In genomic region chr10:45103184-45103583, GRCm38 (mm10) we compare ENCODE assay signal across 10 mouse cellular contexts. TPM values are rescaled to one million over a fixed set of nuclear protein-coding genes. Genes with fewer than 3 reads are reported as not detected.
DNase-seq lines count a peak whose midpoint lies in the region; ATAC-seq and TF ChIP-seq lines count a peak whose summit lies in the region.
"Had no signal": no experiment of that assay in that cellular context is flagged by ENCODE, and none has a peak within 500 bp of the region (broad histone marks: within the 10 kb centered on the region; RNA-seq: fewer than 3 reads in every experiment).

No protein-coding gene starts in this region.

- 27% methylated on average over 11 of the region's 11 CpGs for WGBS in hindbrain, postnatal 0 days
- WGBS in neural tube, embryonic 15.5 days: 16% methylated on average over 11 of the region's 11 CpGs

- peaks cover 12% of the 10 kb centered on the region; the same call in 1 of the 2 replicates for H3K36me3 ChIP-seq in hindbrain, postnatal 0 days (ENCODE audit: insufficient read depth, low read length)
- peaks cover 13% of the 10 kb centered on the region for H3K36me3 ChIP-seq in neural tube, embryonic 15.5 days

- H3K9ac ChIP-seq in hindbrain, postnatal 0 days (replicated peaks; ENCODE audit: low read length): no peak overlapping the region
- no peak overlapping the region for H3K9ac ChIP-seq in neural tube, embryonic 15.5 days (replicated peaks)

- H3K4me1 ChIP-seq in hindbrain, postnatal 0 days (ENCODE audit: insufficient read depth, low read length): no peaks in the 10 kb centered on the region
- peaks cover 13% of the 10 kb centered on the region for H3K4me1 ChIP-seq in neural tube, embryonic 15.5 days

- H3K9me3 ChIP-seq in hindbrain, postnatal 0 days (ENCODE audit: low read length): no peaks in the 10 kb centered on the region
- H3K9me3 ChIP-seq in neural tube, embryonic 15.5 days (replicated peaks): no peaks in the 10 kb centered on the region

- TF ChIP-seq CTCF in brain, embryonic 14.5 days (IDR thresholded peaks at IDR 0.05; ENCODE audit: borderline replicate concordance, extremely low read depth, insufficient read depth, insufficient read length): no peak
- no peak for TF ChIP-seq CTCF in hindbrain, postnatal 0 days (IDR thresholded peaks at IDR 0.05; ENCODE audit: low read depth)

- H3K27me3 ChIP-seq in hindbrain, postnatal 0 days (ENCODE audit: insufficient read depth, low read length): no peaks in the 10 kb centered on the region
- no peaks in the 10 kb centered on the region for H3K27me3 ChIP-seq in neural tube, embryonic 15.5 days (replicated peaks)
- H3K27me3 ChIP-seq: Patski had no signal

- no peak overlapping the region for H3K4me2 ChIP-seq in hindbrain, postnatal 0 days (ENCODE audit: low read depth, low read length)
- no peak overlapping the region for H3K4me2 ChIP-seq in neural tube, embryonic 15.5 days

- DNase-seq in kidney, adult 11 months: peak; percentile 7
- no peak for DNase-seq in kidney, adult 18-20 months
- DNase-seq in brain, embryonic 14.5 days (ENCODE audit: low read depth): peak; percentile 80
- peak; percentile 68 for DNase-seq in hindbrain, postnatal 0 days (ENCODE audit: low spot score)
- no peak for DNase-seq in cerebellum, adult 9-11 months
- DNase-seq in gastrocnemius, postnatal 10 days: no peak
- no peak for DNase-seq in layer of hippocampus, adult 11-12 months (ENCODE audit: low spot score)
- DNase-seq: lung, postnatal 36 days had no signal

- no peak overlapping the region for H3K4me3 ChIP-seq in hindbrain, postnatal 0 days (ENCODE audit: low read length)
- H3K4me3 ChIP-seq in neural tube, embryonic 15.5 days (replicated peaks): no peak overlapping the region

- peak overlapping the region; percentile 9; the same call in 1 of the 2 replicates for H3K27ac ChIP-seq in hindbrain, postnatal 0 days
- peak overlapping the region; percentile 64; the same call in 1 of the 2 replicates for H3K27ac ChIP-seq in neural tube, embryonic 15.5 days (replicated peaks)

- ATAC-seq in hindbrain, postnatal 0 days: peak; percentile 55; the same call in 1 of the 2 replicates
- peak; percentile 83 for ATAC-seq in neural tube, embryonic 15.5 days (ENCODE audit: low FRiP score)
- ATAC-seq: Patski had no signal

- no peak for TF ChIP-seq POLR2A in brain, embryonic 14.5 days (IDR thresholded peaks at IDR 0.05; ENCODE audit: borderline replicate concordance, extremely low read depth, insufficient read depth, insufficient read length, poor library complexity, severe bottlenecking)

RNA-seq across cellular contexts. Expression of gene Prep, which starts 36.2 kb away (rescaled TPM):
- polyA plus RNA-seq in brain, embryonic 14.5 days (2012; rRNA removed): 16.7 and 20.6 TPM in 2 replicates
- total RNA-seq in hindbrain, postnatal 0 days (2014; rRNA removed): 22.0 and 23.5 TPM in 2 replicates
- 19.0 and 21.3 TPM in 2 replicates for polyA plus RNA-seq in hindbrain, postnatal 0 days (2015; fragmentation: Nextera tagmentation; extraction: Ambion mirVana)
- polyA plus RNA-seq in neural tube, embryonic 15.5 days (2015; fragmentation: Nextera tagmentation; extraction: Ambion mirVana): 24.1 and 26.1 TPM in 2 replicates
- total RNA-seq in gastrocnemius, postnatal 10 days (2021): 10 to 100 TPM in 1 of 2 experiments, 1 to 10 TPM in 1; 9.9 to 10.6 TPM

Comparison
In these comparisons a context has a peak if more than half of its experiments do, and no peak if none do; other contexts are left out.
1. DNase-seq: peak in kidney, adult 11 months (single experiment), brain, embryonic 14.5 days (single experiment) and hindbrain, postnatal 0 days (single experiment); none in kidney, adult 18-20 months (single experiment), cerebellum, adult 9-11 months (single experiment), gastrocnemius, postnatal 10 days (single experiment) and layer of hippocampus, adult 11-12 months (single experiment).